Mouse (Mus musculus) heart, postnatal 0 days (tissue): ENCODE results near the gene Jpt1.

Experiments
- CTCF ChIP-seq: IDR thresholded peaks from 2 replicates; pipeline ENCODE4 v1.5.1; 2016; ENCODE audit warnings: antibody characterized with exemption, control low read depth, low read depth
- EP300 ChIP-seq: IDR thresholded peaks from 2 replicates; pipeline ENCODE4 v1.6.1; 2016; ENCODE audit warnings: antibody characterized with exemption, low read depth

DNA sequence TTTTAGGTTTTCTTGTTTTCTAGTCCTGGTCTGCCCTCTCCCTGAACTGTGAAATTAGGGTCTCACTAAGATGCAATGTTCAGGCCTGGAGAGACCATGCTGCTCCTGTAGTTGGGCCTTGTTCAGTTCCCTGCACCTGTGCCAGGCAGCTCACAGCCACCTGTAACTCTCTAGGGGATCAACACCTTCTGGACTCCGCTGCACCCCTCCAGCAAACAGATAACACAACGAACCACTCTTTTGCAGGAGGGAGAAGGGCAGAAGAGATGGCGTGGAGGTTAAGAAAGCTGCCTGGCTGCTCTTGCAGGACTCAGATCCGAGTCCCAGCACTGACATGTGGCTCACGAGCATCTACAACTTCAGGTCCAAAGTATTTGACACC, 3.7 kb downstream of the Jpt1 start:
- TF ChIP-seq CTCF, result no peak
- no peak for TF ChIP-seq EP300
